Mouse (Mus musculus): ENCODE data around the gene Sh3bp5l. TPM values are rescaled to one million over a fixed set of nuclear protein-coding genes. Genes with fewer than 3 reads are reported as not detected.

The Sh3bp5l gene
- 14.9 and 22.7 TPM in 2 replicates for polyA plus RNA-seq (2012; rRNA removed)

- Histone ChIP-seq H3K4me3 (ENCODE audit: low read depth, low read length) (peak within 1 kb of the TSS; percentile 88), H3K27me3 (ENCODE audit: control insufficient read depth, insufficient read depth, low read length) (no peaks in the 10 kb centered on the region), H3K4me1 (ENCODE audit: control insufficient read depth, insufficient read depth, insufficient read length, low read length) (peaks cover 16% of the 10 kb centered on the region), H3K27ac (ENCODE audit: insufficient read depth, low read depth, low read length) (peak within 1 kb of the TSS; percentile 62), H3K36me3 (ENCODE audit: control insufficient read depth, insufficient read depth, low read length) (peaks cover 9% of the 10 kb centered on the region)
- TF ChIP-seq POLR2A (IDR thresholded peaks at IDR 0.05; ENCODE audit: low read depth, low read length) (no peak; the same call in 1 of the 2 replicates), CTCF (IDR thresholded peaks at IDR 0.05; ENCODE audit: extremely low read depth, insufficient read length, insufficient replicate concordance, low read depth, low read length) (no peak)
- WGBS = under 1% methylated on average over 52 of the region's 52 CpGs
Measured at GRCm38 (mm10) chr11:58330276-58331148, at the start of gene Sh3bp5l, which contains the start of gene Zfp672. Gene Sh3bp5l, plus strand, starts transcription at chr11:58330724. Gene Zfp672, minus strand, starts transcription at chr11:58330339.

- no peaks in the 10 kb centered on the region for H3K4me1 ChIP-seq (ENCODE audit: control insufficient read depth, insufficient read depth, insufficient read length, low read length)
- H3K36me3 ChIP-seq (ENCODE audit: control insufficient read depth, insufficient read depth, low read length) = no peaks in the 10 kb centered on the region
- TF ChIP-seq POLR2A (IDR thresholded peaks at IDR 0.05; ENCODE audit: low read depth, low read length) = no peak
- TF ChIP-seq CTCF (IDR thresholded peaks at IDR 0.05; ENCODE audit: extremely low read depth, insufficient read length, insufficient replicate concordance, low read depth, low read length) = no peak
- H3K27ac ChIP-seq (ENCODE audit: insufficient read depth, low read depth, low read length) = no peak overlapping the region
- WGBS = 80% methylated on average over 13 of the region's 13 CpGs
- H3K4me3 ChIP-seq (ENCODE audit: low read depth, low read length) = no peak overlapping the region
- H3K27me3 ChIP-seq (ENCODE audit: control insufficient read depth, insufficient read depth, low read length) = no peaks in the 10 kb centered on the region
Measured at GRCm38 (mm10) chr11:58281970-58282496, 48.5 kb upstream of the Sh3bp5l start.

GRCm38 (mm10) chr11:58282518-58282917 lies 48.0 kb upstream of the Sh3bp5l start:
- Histone ChIP-seq H3K36me3 (ENCODE audit: control insufficient read depth, insufficient read depth, low read length) (no peaks in the 10 kb centered on the region), H3K27ac (ENCODE audit: insufficient read depth, low read depth, low read length) (no peak overlapping the region), H3K4me3 (ENCODE audit: low read depth, low read length) (no peak overlapping the region), H3K27me3 (ENCODE audit: control insufficient read depth, insufficient read depth, low read length) (peaks cover 3% of the 10 kb centered on the region; the same call in 1 of the 2 replicates), H3K4me1 (ENCODE audit: control insufficient read depth, insufficient read depth, insufficient read length, low read length) (no peaks in the 10 kb centered on the region)
- TF ChIP-seq CTCF (IDR thresholded peaks at IDR 0.05; ENCODE audit: extremely low read depth, insufficient read length, insufficient replicate concordance, low read depth, low read length) (no peak), POLR2A (IDR thresholded peaks at IDR 0.05; ENCODE audit: low read depth, low read length) (no peak)
- WGBS = 70% methylated on average over 5 of the region's 5 CpGs

GRCm38 (mm10) chr11:58289992-58290682 lies 40.4 kb upstream of the Sh3bp5l start:
- Histone ChIP-seq H3K4me3 (ENCODE audit: low read depth, low read length) (no peak overlapping the region), H3K27ac (ENCODE audit: insufficient read depth, low read depth, low read length) (no peak overlapping the region), H3K36me3 (ENCODE audit: control insufficient read depth, insufficient read depth, low read length) (no peaks in the 10 kb centered on the region), H3K4me1 (ENCODE audit: control insufficient read depth, insufficient read depth, insufficient read length, low read length) (no peaks in the 10 kb centered on the region), H3K27me3 (ENCODE audit: control insufficient read depth, insufficient read depth, low read length) (peaks cover 4% of the 10 kb centered on the region; the same call in 1 of the 2 replicates)
- WGBS = 60% methylated on average over 9 of the region's 9 CpGs
- TF ChIP-seq POLR2A (IDR thresholded peaks at IDR 0.05; ENCODE audit: low read depth, low read length) = no peak
- TF ChIP-seq CTCF (IDR thresholded peaks at IDR 0.05; ENCODE audit: extremely low read depth, insufficient read length, insufficient replicate concordance, low read depth, low read length) = no peak

GRCm38 (mm10) chr11:58290812-58291211 lies 39.7 kb upstream of the Sh3bp5l start:
- H3K27ac ChIP-seq (ENCODE audit: insufficient read depth, low read depth, low read length) = no peak overlapping the region
- no peaks in the 10 kb centered on the region for H3K4me1 ChIP-seq (ENCODE audit: control insufficient read depth, insufficient read depth, insufficient read length, low read length)
- no peaks in the 10 kb centered on the region for H3K36me3 ChIP-seq (ENCODE audit: control insufficient read depth, insufficient read depth, low read length)
- H3K27me3 ChIP-seq (ENCODE audit: control insufficient read depth, insufficient read depth, low read length) = peaks cover 4% of the 10 kb centered on the region; the same call in 1 of the 2 replicates
- 82% methylated on average over 4 of the region's 4 CpGs for WGBS
- no peak overlapping the region for H3K4me3 ChIP-seq (ENCODE audit: low read depth, low read length)
- TF ChIP-seq POLR2A (IDR thresholded peaks at IDR 0.05; ENCODE audit: low read depth, low read length) (no peak), CTCF (IDR thresholded peaks at IDR 0.05; ENCODE audit: extremely low read depth, insufficient read length, insufficient replicate concordance, low read depth, low read length) (no peak)

- 59% methylated on average over 4 of the region's 4 CpGs for WGBS
- H3K27ac ChIP-seq (ENCODE audit: insufficient read depth, low read depth, low read length) = no peak overlapping the region
- no peaks in the 10 kb centered on the region for H3K4me1 ChIP-seq (ENCODE audit: control insufficient read depth, insufficient read depth, insufficient read length, low read length)
- no peak for TF ChIP-seq POLR2A (IDR thresholded peaks at IDR 0.05; ENCODE audit: low read depth, low read length)
- TF ChIP-seq CTCF (IDR thresholded peaks at IDR 0.05; ENCODE audit: extremely low read depth, insufficient read length, insufficient replicate concordance, low read depth, low read length) = no peak
- H3K4me3 ChIP-seq (ENCODE audit: low read depth, low read length) = no peak overlapping the region
- H3K36me3 ChIP-seq (ENCODE audit: control insufficient read depth, insufficient read depth, low read length) = no peaks in the 10 kb centered on the region
- H3K27me3 ChIP-seq (ENCODE audit: control insufficient read depth, insufficient read depth, low read length) = no peaks in the 10 kb centered on the region
Measured at GRCm38 (mm10) chr11:58292791-58293190, 37.7 kb upstream of the Sh3bp5l start.
